ENCODE assay signal across 26 mouse cellular contexts in genomic region chr6:101362728-101363127, GRCm38 (mm10). TPM values are rescaled to one million over a fixed set of nuclear protein-coding genes. Genes with fewer than 3 reads are reported as not detected.
DNase-seq lines count a peak whose midpoint lies in the region; ATAC-seq and TF ChIP-seq lines count a peak whose summit lies in the region.
"Had no signal": no experiment of that assay in that cellular context is flagged by ENCODE, and none has a peak within 500 bp of the region (broad histone marks: within the 10 kb centered on the region; RNA-seq: fewer than 3 reads in every experiment).

No protein-coding gene starts in this region.

- ATAC-seq in heart, embryonic 11.5 days (replicated peaks; ENCODE audit: insufficient number of reproducible peaks, low FRiP score, low TSS enrichment): no peak; the same call in 1 of the 2 replicates
- ATAC-seq in lung, postnatal 0 days: peak; percentile 8; the same call in 1 of the 2 replicates
- ATAC-seq in heart, embryonic 13.5 days (ENCODE audit: extremely low read depth, insufficient number of reproducible peaks, low FRiP score, low TSS enrichment): no peak
- peak; percentile 60 for ATAC-seq in heart, postnatal 0 days (ENCODE audit: insufficient read depth, low read depth)
- ATAC-seq: activated CD4-positive, CD25-positive, alpha-beta regulatory T cell, adult 4 months; forebrain, embryonic 14.5 days; intestine, embryonic 16.5 days; midbrain, embryonic 13.5 days had no signal

- H3K9me3 ChIP-seq in heart, embryonic 11.5 days (replicated peaks; ENCODE audit: control insufficient read depth, low read length): no peaks in the 10 kb centered on the region
- no peaks in the 10 kb centered on the region for H3K9me3 ChIP-seq in lung, postnatal 0 days (ENCODE audit: low read length)
- H3K9me3 ChIP-seq in heart, embryonic 13.5 days: no peaks in the 10 kb centered on the region
- no peaks in the 10 kb centered on the region for H3K9me3 ChIP-seq in heart, postnatal 0 days (replicated peaks; ENCODE audit: control insufficient read depth, low read length)
- H3K9me3 ChIP-seq: hindbrain, embryonic 13.5 days; limb, embryonic 10.5 days; limb, embryonic 15.5 days; midbrain, embryonic 13.5 days had no signal

- H3K4me1 ChIP-seq in heart, embryonic 11.5 days (ENCODE audit: control insufficient read depth, insufficient read depth, low read length): peaks cover 63% of the 10 kb centered on the region
- peaks cover 5% of the 10 kb centered on the region; the same call in 1 of the 2 replicates for H3K4me1 ChIP-seq in lung, postnatal 0 days (ENCODE audit: insufficient read depth, low read depth, low read length)
- peaks cover 5% of the 10 kb centered on the region for H3K4me1 ChIP-seq in lung, adult 2 months (ENCODE audit: control insufficient read depth, insufficient read depth, low read length)
- peaks cover 95% of the 10 kb centered on the region for H3K4me1 ChIP-seq in heart, embryonic 13.5 days
- peaks cover 69% of the 10 kb centered on the region for H3K4me1 ChIP-seq in heart, postnatal 0 days (ENCODE audit: control insufficient read depth, insufficient read depth)
- H3K4me1 ChIP-seq: megakaryocyte, embryonic 14.5 days had no signal

- no peaks in the 10 kb centered on the region for H3K27me3 ChIP-seq in heart, embryonic 11.5 days (ENCODE audit: control insufficient read depth, insufficient read depth, low read length)
- no peaks in the 10 kb centered on the region for H3K27me3 ChIP-seq in lung, postnatal 0 days (replicated peaks; ENCODE audit: insufficient read depth, low read length)
- no peaks in the 10 kb centered on the region for H3K27me3 ChIP-seq in heart, embryonic 13.5 days (replicated peaks)
- no peaks in the 10 kb centered on the region for H3K27me3 ChIP-seq in heart, postnatal 0 days (ENCODE audit: control insufficient read depth, insufficient read depth, low read length)
- H3K27me3 ChIP-seq: CH12.LX; hindbrain, embryonic 13.5 days; limb, embryonic 15.5 days; megakaryocyte, embryonic 14.5 days; midbrain, embryonic 13.5 days had no signal

- H3K27ac ChIP-seq in heart, embryonic 11.5 days (ENCODE audit: low read depth, low read length): peak overlapping the region; percentile 57; the same call in 1 of the 2 replicates
- H3K27ac ChIP-seq in lung, postnatal 0 days (ENCODE audit: low read length): peak overlapping the region; percentile 34; the same call in 1 of the 2 replicates
- H3K27ac ChIP-seq in heart, embryonic 13.5 days (replicated peaks): peak overlapping the region; percentile 73
- H3K27ac ChIP-seq in heart, postnatal 0 days (ENCODE audit: low read depth): peak overlapping the region; percentile 68
- H3K27ac ChIP-seq: hindbrain, embryonic 13.5 days; limb, embryonic 10.5 days; limb, embryonic 15.5 days; liver, embryonic 14.5 days; midbrain, embryonic 13.5 days had no signal

- 49% methylated on average over 5 of the region's 5 CpGs for WGBS in heart, embryonic 11.5 days (ENCODE audit: insufficient replicate concordance)
- 55% methylated on average over 5 of the region's 5 CpGs for WGBS in lung, postnatal 0 days
- 53% methylated on average over 5 of the region's 5 CpGs for WGBS in lung, adult 2 months
- 29% methylated on average over 5 of the region's 5 CpGs for WGBS in heart, embryonic 13.5 days
- 18% methylated on average over 5 of the region's 5 CpGs for WGBS in heart, postnatal 0 days

- H3K4me2 ChIP-seq in heart, embryonic 11.5 days: no peak overlapping the region
- no peak overlapping the region for H3K4me2 ChIP-seq in lung, postnatal 0 days (replicated peaks; ENCODE audit: low read depth, low read length)
- peak overlapping the region; percentile 2; the same call in 1 of the 2 replicates for H3K4me2 ChIP-seq in heart, embryonic 13.5 days
- H3K4me2 ChIP-seq in heart, postnatal 0 days (ENCODE audit: low read depth, low read length): no peak overlapping the region
- H3K4me2 ChIP-seq: hindbrain, embryonic 13.5 days; limb, embryonic 15.5 days; midbrain, embryonic 13.5 days had no signal

- H3K4me3 ChIP-seq in heart, embryonic 11.5 days (ENCODE audit: low read depth, low read length): no peak overlapping the region
- no peak overlapping the region for H3K4me3 ChIP-seq in lung, postnatal 0 days (ENCODE audit: low read depth, low read length)
- no peak overlapping the region for H3K4me3 ChIP-seq in lung, adult 2 months (replicated peaks; ENCODE audit: extremely low read depth, low read depth, low read length)
- no peak overlapping the region for H3K4me3 ChIP-seq in heart, embryonic 13.5 days
- no peak overlapping the region for H3K4me3 ChIP-seq in heart, postnatal 0 days (ENCODE audit: low read depth, low read length)
- H3K4me3 ChIP-seq: hindbrain, embryonic 13.5 days; limb, embryonic 10.5 days; limb, embryonic 15.5 days; megakaryocyte, embryonic 14.5 days; midbrain, embryonic 13.5 days had no signal

- DNase-seq in heart, postnatal 25 days (ENCODE audit: low spot score): no peak
- DNase-seq in lung, postnatal 0 days (ENCODE audit: low spot score): peak; percentile 57
- DNase-seq in lung, adult 2 months: no peak
- DNase-seq in heart, postnatal 0 days (ENCODE audit: low spot score): no peak
- DNase-seq in frontal cortex, postnatal 25 days (ENCODE audit: low spot score in 2 of 2): no peak
- no peak for DNase-seq in adipocyte (ENCODE audit: low spot score)
- DNase-seq: adrenal gland, adult 8-10 months; cerebellum, adult 2 months; cerebellum, postnatal 25 days; gastrocnemius, postnatal 36 days; kidney, adult 9 months; kidney, postnatal 10 days; layer of hippocampus, postnatal 36 days; lung, postnatal 36 days had no signal

- no peaks in the 10 kb centered on the region for H3K36me3 ChIP-seq in heart, embryonic 11.5 days (ENCODE audit: control insufficient read depth, insufficient read depth, low read length)
- no peaks in the 10 kb centered on the region for H3K36me3 ChIP-seq in lung, postnatal 0 days (ENCODE audit: insufficient read depth, low read length)
- peaks cover 12% of the 10 kb centered on the region for H3K36me3 ChIP-seq in heart, embryonic 13.5 days
- H3K36me3 ChIP-seq in heart, postnatal 0 days (replicated peaks; ENCODE audit: control insufficient read depth, insufficient read depth, low read length): no peaks in the 10 kb centered on the region; the same call in 1 of the 2 replicates
- H3K36me3 ChIP-seq: hindbrain, embryonic 13.5 days; midbrain, embryonic 13.5 days had no signal

- no peak overlapping the region for H3K9ac ChIP-seq in heart, embryonic 11.5 days (ENCODE audit: low read depth, low read length)
- no peak overlapping the region for H3K9ac ChIP-seq in lung, postnatal 0 days (replicated peaks; ENCODE audit: low read depth)
- no peak overlapping the region for H3K9ac ChIP-seq in heart, embryonic 13.5 days
- no peak overlapping the region for H3K9ac ChIP-seq in heart, postnatal 0 days (replicated peaks; ENCODE audit: low read depth, low read length)
- H3K9ac ChIP-seq: hindbrain, embryonic 13.5 days; limb, embryonic 15.5 days; liver, embryonic 14.5 days; midbrain, embryonic 13.5 days had no signal

- no peak for TF ChIP-seq CTCF in lung, postnatal 0 days (IDR thresholded peaks at IDR 0.05)
- no peak for TF ChIP-seq CTCF in lung, adult 2 months (IDR thresholded peaks at IDR 0.05; ENCODE audit: insufficient read depth, low read length)
- no peak for TF ChIP-seq CTCF in heart, postnatal 0 days (IDR thresholded peaks at IDR 0.05; ENCODE audit: low read depth)

- TF ChIP-seq POLR2A in lung, adult 2 months (IDR thresholded peaks at IDR 0.05; ENCODE audit: borderline replicate concordance, extremely low read depth, low read depth, low read length): no peak

- TF ChIP-seq EP300 in lung, postnatal 0 days (IDR thresholded peaks at IDR 0.05): 0 out of 2 replicates have a peak, but pooled peaks have one; percentile 3
- no peak for TF ChIP-seq EP300 in heart, postnatal 0 days (IDR thresholded peaks at IDR 0.05; ENCODE audit: low read depth)

- intact Hi-C loops in heart, postnatal 25 days (cut with DNase I): no loop called here

RNA-seq across cellular contexts. Expression of gene Pdzrn3, which starts 15.0 kb away (rescaled TPM):
- polyA plus RNA-seq in heart, embryonic 11.5 days (2014; fragmentation: Nextera tagmentation; extraction: Ambion mirVana): 9.5 and 10.5 TPM in 2 replicates
- total RNA-seq in heart, postnatal 25 days (2021): 10 to 100 TPM; 28.6 to 35.5 TPM
- polyA plus RNA-seq in lung, postnatal 0 days (2015; fragmentation: Nextera tagmentation; extraction: Ambion mirVana): 5.9 and 7.4 TPM in 2 replicates
- 18.1 and 23.2 TPM in 2 replicates for polyA plus RNA-seq in lung, adult 2 months (2012; rRNA removed)
- 9.7 and 9.8 TPM in 2 replicates for polyA plus RNA-seq in heart, embryonic 13.5 days (2015; fragmentation: Nextera tagmentation; extraction: Ambion mirVana)
- total RNA-seq in heart, postnatal 0 days (2014; rRNA removed; ENCODE audit: low replicate concordance): 116 and 128 TPM in 2 replicates
- polyA plus RNA-seq in heart, postnatal 0 days (2015; fragmentation: Nextera tagmentation; extraction: Ambion mirVana): 7.6 and 12.2 TPM in 2 replicates
- total RNA-seq: CH12.LX had no signal
- polyA plus RNA-seq: activated CD4-positive, CD25-positive, alpha-beta regulatory T cell, adult 4 months had no signal

Comparison
In these comparisons a context has a peak if more than half of its experiments do, and no peak if none do; other contexts are left out.
1. ATAC-seq: peak in lung, postnatal 0 days (single experiment) and heart, postnatal 0 days (single experiment); none in heart, embryonic 11.5 days (single experiment) and heart, embryonic 13.5 days (single experiment).
2. Peak in every context shown above with its lines, with median percentiles within 50 percentile points of each other: H3K27ac ChIP-seq.